ENCODE assay signal across 10 mouse cellular contexts in the genomic region with DNA sequence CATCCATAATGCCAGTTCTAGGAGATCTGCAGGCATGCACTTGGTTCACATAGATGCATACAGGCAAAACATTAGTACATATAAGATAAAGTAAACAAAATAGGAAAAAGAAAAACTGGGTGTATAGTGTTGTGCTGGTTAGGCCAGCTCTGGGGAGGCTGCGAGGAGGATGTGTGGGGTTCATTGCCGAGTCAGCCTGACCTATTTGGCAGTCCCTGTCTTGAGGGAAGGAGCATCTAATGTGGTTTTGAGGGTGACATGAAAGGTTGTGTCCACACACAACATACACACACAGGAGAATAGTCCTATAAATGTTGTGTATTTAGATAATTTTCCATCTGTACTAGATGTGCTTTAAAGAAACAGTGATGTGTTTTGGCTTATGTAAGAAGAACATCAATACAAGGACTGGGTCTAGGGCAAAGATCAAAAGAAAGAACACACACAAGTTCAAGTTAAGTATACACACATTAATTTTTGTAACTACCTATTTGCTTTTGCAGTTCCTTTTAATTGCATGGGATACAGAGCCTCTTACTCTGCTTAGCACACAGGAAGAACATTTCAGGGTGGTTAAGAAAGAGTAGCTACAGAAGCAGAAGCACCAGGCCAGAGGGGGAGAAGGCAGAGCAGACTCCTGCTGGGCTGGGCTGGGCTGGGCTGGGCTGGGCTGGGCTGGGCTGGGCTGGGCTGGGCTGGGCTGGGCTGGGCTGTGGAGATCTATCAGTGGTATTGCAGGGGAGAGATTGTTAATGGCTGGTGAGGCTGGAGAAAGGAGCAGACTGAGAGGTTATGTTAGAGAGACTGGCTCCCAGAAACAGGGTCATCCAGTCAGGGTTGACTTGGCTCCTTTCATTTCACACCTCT. TPM values are rescaled to one million over a fixed set of nuclear protein-coding genes. Genes with fewer than 3 reads are reported as not detected.
DNase-seq lines count a peak whose midpoint lies in the region; ATAC-seq and TF ChIP-seq lines count a peak whose summit lies in the region.
"Had no signal": no experiment of that assay in that cellular context is flagged by ENCODE, and none has a peak within 500 bp of the region (broad histone marks: within the 10 kb centered on the region; RNA-seq: fewer than 3 reads in every experiment).

No protein-coding gene starts in this region.

- ATAC-seq in erythroid progenitor cell, adult 5-6 weeks (replicated peaks; ENCODE audit: low FRiP score, poor library complexity, severe bottlenecking): peak; percentile 93
- peak; percentile 97 for ATAC-seq in liver, postnatal 0 days

- no peak overlapping the region for H3K4me3 ChIP-seq in liver, postnatal 0 days (ENCODE audit: low read depth, low read length)
- H3K4me3 ChIP-seq: heart, embryonic 10.5 days; lung, embryonic 15.5 days had no signal

- H3K9ac ChIP-seq in liver, postnatal 0 days (replicated peaks): no peak overlapping the region
- H3K9ac ChIP-seq: lung, embryonic 15.5 days had no signal

- peaks cover 31% of the 10 kb centered on the region for H3K4me1 ChIP-seq in liver, postnatal 0 days (ENCODE audit: insufficient read depth)

- peaks cover 9% of the 10 kb centered on the region for H3K36me3 ChIP-seq in liver, postnatal 0 days (replicated peaks; ENCODE audit: insufficient read depth, low read length)
- H3K36me3 ChIP-seq: heart, embryonic 10.5 days; lung, embryonic 15.5 days had no signal

- WGBS in liver, postnatal 0 days (ENCODE audit: insufficient replicate concordance): 42% methylated on average over 2 of the region's 2 CpGs

- H3K9me3 ChIP-seq in liver, postnatal 0 days (ENCODE audit: low read length): no peaks in the 10 kb centered on the region
- H3K9me3 ChIP-seq: heart, embryonic 10.5 days; lung, embryonic 15.5 days had no signal

- peak overlapping the region; percentile 59 for H3K4me2 ChIP-seq in liver, postnatal 0 days (ENCODE audit: low read depth, low read length)
- H3K4me2 ChIP-seq: lung, embryonic 15.5 days had no signal

- H3K27me3 ChIP-seq in liver, postnatal 0 days (ENCODE audit: insufficient read depth, low read length): no peaks in the 10 kb centered on the region
- H3K27me3 ChIP-seq: lung, embryonic 15.5 days had no signal

- TF ChIP-seq CTCF in liver, postnatal 0 days (IDR thresholded peaks at IDR 0.05; ENCODE audit: low read depth): no peak

- peak; percentile 55 for DNase-seq in 416B (ENCODE audit: low read depth)
- DNase-seq in CD4-positive helper T cell, adult 2 months (ENCODE audit: low read depth, low spot score): peak; percentile 20
- peak; percentile 55 for DNase-seq in liver, postnatal 0 days
- DNase-seq in adrenal gland, adult 18-20 months (ENCODE audit: low spot score in 2 of 2): no peak
- no peak for DNase-seq in MN1 (ENCODE audit: low spot score)
- no peak for DNase-seq in frontal cortex, postnatal 14 days (ENCODE audit: low spot score in 2 of 2)
- DNase-seq: right cerebral cortex, postnatal 25 days had no signal

- peak overlapping the region; percentile 65 for H3K27ac ChIP-seq in liver, postnatal 0 days (ENCODE audit: low read depth)
- H3K27ac ChIP-seq: heart, embryonic 10.5 days; lung, embryonic 15.5 days had no signal

- no peak for TF ChIP-seq EP300 in liver, postnatal 0 days (IDR thresholded peaks at IDR 0.05; ENCODE audit: low read depth)

RNA-seq across cellular contexts. Expression of a gene that starts 13.5 kb away (rescaled TPM):
- total RNA-seq in erythroid progenitor cell, adult 5-6 weeks (2015; ENCODE audit: low replicate concordance): 106 and 115 TPM in 2 replicates
- total RNA-seq in erythroid progenitor cell, adult 5-6 weeks (2017; ENCODE audit: low replicate concordance): 120 and 140 TPM in 2 replicates
- 17.4 and 20.3 TPM in 2 replicates for polyA plus RNA-seq in liver, postnatal 0 days (2015; fragmentation: Nextera tagmentation; extraction: Ambion mirVana)
- 10 to 100 TPM; 60.5 to 70.0 TPM for total RNA-seq in adrenal gland, adult 18-20 months (2021)

Comparison
In these comparisons a context has a peak if more than half of its experiments do, and no peak if none do; other contexts are left out.
1. DNase-seq: peak in 416B (single experiment), CD4-positive helper T cell, adult 2 months (single experiment) and liver, postnatal 0 days (single experiment); none in adrenal gland, adult 18-20 months (0 of 2), MN1 (single experiment) and frontal cortex, postnatal 14 days (0 of 2).